ENCODE assay signal across 13 mouse cellular contexts in genomic region chr7:141077841-141078240, GRCm38 (mm10). TPM values are rescaled to one million over a fixed set of nuclear protein-coding genes. Genes with fewer than 3 reads are reported as not detected.
DNase-seq lines count a peak whose midpoint lies in the region; ATAC-seq and TF ChIP-seq lines count a peak whose summit lies in the region.
"Had no signal": no experiment of that assay in that cellular context is flagged by ENCODE, and none has a peak within 500 bp of the region (broad histone marks: within the 10 kb centered on the region; RNA-seq: fewer than 3 reads in every experiment).

Pkp3 (plus strand) TSS chr7:141078218.

- no peaks in the 10 kb centered on the region for H3K9me3 ChIP-seq in lung, postnatal 0 days (ENCODE audit: low read length)
- no peaks in the 10 kb centered on the region for H3K9me3 ChIP-seq in embryonic facial prominence, embryonic 10.5 days
- H3K9me3 ChIP-seq in intestine, embryonic 16.5 days (ENCODE audit: control insufficient read depth, low read length) = no peaks in the 10 kb centered on the region
- no peaks in the 10 kb centered on the region for H3K9me3 ChIP-seq in stomach, embryonic 15.5 days
- no peaks in the 10 kb centered on the region for H3K9me3 ChIP-seq in midbrain, embryonic 14.5 days (ENCODE audit: control insufficient read depth, low read length)
- H3K9me3 ChIP-seq: megakaryocyte, embryonic 14.5 days had no signal

- no peak within 1 kb of the TSS for H3K4me2 ChIP-seq in lung, postnatal 0 days (replicated peaks; ENCODE audit: low read depth, low read length)
- H3K4me2 ChIP-seq in intestine, embryonic 16.5 days (ENCODE audit: low read depth, low read length) = no peak within 1 kb of the TSS
- H3K4me2 ChIP-seq in stomach, embryonic 15.5 days = peak within 1 kb of the TSS; percentile 48
- no peak within 1 kb of the TSS for H3K4me2 ChIP-seq in midbrain, embryonic 14.5 days (ENCODE audit: low read length)

- WGBS in lung, postnatal 0 days = 90% methylated on average over 15 of the region's 15 CpGs
- WGBS in embryonic facial prominence, embryonic 10.5 days = 89% methylated on average over 15 of the region's 15 CpGs
- WGBS in intestine, embryonic 16.5 days = 91% methylated on average over 15 of the region's 15 CpGs
- WGBS in stomach, embryonic 15.5 days = 85% methylated on average over 15 of the region's 15 CpGs
- WGBS in midbrain, embryonic 14.5 days = 89% methylated on average over 15 of the region's 15 CpGs

- no peak for DNase-seq in lung, postnatal 0 days (ENCODE audit: low spot score)
- no peak for DNase-seq in lung, postnatal 14 days
- DNase-seq in embryonic facial prominence, embryonic 10.5 days (ENCODE audit: low spot score) = no peak
- DNase-seq in midbrain, embryonic 14.5 days = no peak
- DNase-seq in embryo, embryonic 11 days = no peak
- DNase-seq: cerebellum, adult 9-10 months; gastrocnemius, postnatal 36 days; left cerebral cortex, postnatal 4 days had no signal

- no peak within 1 kb of the TSS for H3K9ac ChIP-seq in lung, postnatal 0 days (replicated peaks; ENCODE audit: low read depth)
- H3K9ac ChIP-seq in intestine, embryonic 16.5 days (ENCODE audit: low read depth, low read length) = no peak within 1 kb of the TSS
- no peak within 1 kb of the TSS for H3K9ac ChIP-seq in stomach, embryonic 15.5 days
- H3K9ac ChIP-seq in midbrain, embryonic 14.5 days (replicated peaks; ENCODE audit: low read length) = no peak within 1 kb of the TSS

- ATAC-seq in lung, postnatal 0 days = no peak
- no peak for ATAC-seq in intestine, embryonic 16.5 days
- ATAC-seq in stomach, embryonic 15.5 days (ENCODE audit: insufficient read depth, low FRiP score, low read depth) = no peak
- ATAC-seq in midbrain, embryonic 14.5 days (ENCODE audit: low FRiP score, low TSS enrichment) = no peak
- ATAC-seq: forebrain, embryonic 16.5 days had no signal

- no peaks in the 10 kb centered on the region for H3K4me1 ChIP-seq in lung, postnatal 0 days (ENCODE audit: insufficient read depth, low read depth, low read length)
- H3K4me1 ChIP-seq in embryonic facial prominence, embryonic 10.5 days = peaks cover 22% of the 10 kb centered on the region
- peaks cover 4% of the 10 kb centered on the region; the same call in 1 of the 2 replicates for H3K4me1 ChIP-seq in intestine, embryonic 16.5 days (ENCODE audit: control insufficient read depth, insufficient read depth, low read length)
- H3K4me1 ChIP-seq in stomach, embryonic 15.5 days = no peaks in the 10 kb centered on the region
- no peaks in the 10 kb centered on the region for H3K4me1 ChIP-seq in midbrain, embryonic 14.5 days (ENCODE audit: control insufficient read depth, insufficient read depth, low read length)

- no peak within 1 kb of the TSS for H3K4me3 ChIP-seq in lung, postnatal 0 days (ENCODE audit: low read depth, low read length)
- no peak within 1 kb of the TSS for H3K4me3 ChIP-seq in embryonic facial prominence, embryonic 10.5 days
- no peak within 1 kb of the TSS for H3K4me3 ChIP-seq in intestine, embryonic 16.5 days (ENCODE audit: low read length)
- peak within 1 kb of the TSS; percentile 43; the same call in 1 of the 2 replicates for H3K4me3 ChIP-seq in stomach, embryonic 15.5 days (replicated peaks)
- no peak within 1 kb of the TSS for H3K4me3 ChIP-seq in midbrain, embryonic 14.5 days (replicated peaks; ENCODE audit: low read depth, low read length)
- H3K4me3 ChIP-seq: megakaryocyte, embryonic 14.5 days; myocyte had no signal

- no peak for TF ChIP-seq CTCF in lung, postnatal 0 days (IDR thresholded peaks at IDR 0.05)

- no peak for TF ChIP-seq EP300 in lung, postnatal 0 days (IDR thresholded peaks at IDR 0.05)

- H3K36me3 ChIP-seq in lung, postnatal 0 days (ENCODE audit: insufficient read depth, low read length) = no peaks in the 10 kb centered on the region
- peaks cover 5% of the 10 kb centered on the region; the same call in 1 of the 2 replicates for H3K36me3 ChIP-seq in embryonic facial prominence, embryonic 10.5 days (replicated peaks)
- H3K36me3 ChIP-seq in intestine, embryonic 16.5 days (ENCODE audit: control insufficient read depth, insufficient read depth, low read length) = no peaks in the 10 kb centered on the region
- H3K36me3 ChIP-seq in stomach, embryonic 15.5 days = no peaks in the 10 kb centered on the region; the same call in 1 of the 2 replicates
- H3K36me3 ChIP-seq in midbrain, embryonic 14.5 days (ENCODE audit: control insufficient read depth, insufficient read depth, low read length) = no peaks in the 10 kb centered on the region

- no peaks in the 10 kb centered on the region for H3K27me3 ChIP-seq in lung, postnatal 0 days (replicated peaks; ENCODE audit: insufficient read depth, low read length)
- H3K27me3 ChIP-seq in embryonic facial prominence, embryonic 10.5 days (replicated peaks; ENCODE audit: low read depth, poor library complexity, severe bottlenecking) = peaks cover 39% of the 10 kb centered on the region
- H3K27me3 ChIP-seq in intestine, embryonic 16.5 days (replicated peaks; ENCODE audit: control insufficient read depth, insufficient read depth, low read length) = no peaks in the 10 kb centered on the region
- no peaks in the 10 kb centered on the region for H3K27me3 ChIP-seq in stomach, embryonic 15.5 days (replicated peaks)
- H3K27me3 ChIP-seq in midbrain, embryonic 14.5 days (ENCODE audit: control insufficient read depth, insufficient read depth, low read length) = no peaks in the 10 kb centered on the region

- H3K27ac ChIP-seq in lung, postnatal 0 days (ENCODE audit: low read length) = no peak within 1 kb of the TSS
- peak within 1 kb of the TSS; percentile 30; the same call in 1 of the 2 replicates for H3K27ac ChIP-seq in embryonic facial prominence, embryonic 10.5 days (replicated peaks)
- 0 out of 2 replicates have a peak within 1 kb of the TSS, but pooled peaks have one; percentile 75 for H3K27ac ChIP-seq in intestine, embryonic 16.5 days (ENCODE audit: low read length)
- peak within 1 kb of the TSS; percentile 86 for H3K27ac ChIP-seq in stomach, embryonic 15.5 days
- H3K27ac ChIP-seq in midbrain, embryonic 14.5 days (replicated peaks; ENCODE audit: low read depth, low read length) = no peak within 1 kb of the TSS

RNA-seq across cellular contexts. Expression of gene Pkp3, which starts in this region (rescaled TPM):
- 14.4 and 15.3 TPM in 2 replicates for polyA plus RNA-seq in lung, postnatal 0 days (2015; fragmentation: Nextera tagmentation; extraction: Ambion mirVana)
- polyA plus RNA-seq in embryonic facial prominence, embryonic 10.5 days (2016; fragmentation: Nextera tagmentation; extraction: Ambion mirVana) = 9.4 and 9.6 TPM in 2 replicates
- 31.3 and 32.4 TPM in 2 replicates for polyA plus RNA-seq in intestine, embryonic 16.5 days (2015; fragmentation: Nextera tagmentation; extraction: Ambion mirVana)
- 38.4 and 47.2 TPM in 2 replicates for polyA plus RNA-seq in stomach, embryonic 15.5 days (2015; fragmentation: Nextera tagmentation; extraction: Ambion mirVana)
- not detected in 2 replicates for polyA plus RNA-seq in midbrain, embryonic 14.5 days (2014; fragmentation: Nextera tagmentation; extraction: Ambion mirVana)
- polyA plus RNA-seq: forebrain, embryonic 16.5 days had no signal

Comparison
In these comparisons a context has a peak if more than half of its experiments do, and no peak if none do; other contexts are left out.
1. H3K27ac ChIP-seq: peak in embryonic facial prominence, embryonic 10.5 days (single experiment), intestine, embryonic 16.5 days (single experiment) and stomach, embryonic 15.5 days (single experiment); none in lung, postnatal 0 days (single experiment) and midbrain, embryonic 14.5 days (single experiment).